Mouse (Mus musculus) heart, postnatal 0 days (tissue): ENCODE results near the gene Wdr66.
"Not testable (repeated sequence)": the region's sequence is repeated elsewhere in the genome, so short reads cannot be mapped to it uniquely, and the experiment has no call there.

Source experiments
- CTCF ChIP-seq: IDR thresholded peaks from 2 replicates; pipeline ENCODE4 v1.5.1; 2016; ENCODE audit warnings: antibody characterized with exemption, control low read depth, low read depth
- EP300 ChIP-seq: IDR thresholded peaks from 2 replicates; pipeline ENCODE4 v1.6.1; 2016; ENCODE audit warnings: antibody characterized with exemption, low read depth

- not testable (repeated sequence) for TF ChIP-seq CTCF, EP300
These were observed 48.3 kb upstream of the Wdr66 start for GRCm38 (mm10) chr5:123203591-123203990.
